Mouse (Mus musculus) testis, adult 2 months (tissue): ENCODE measurements around the gene Vdr. TPM values are rescaled to one million over a fixed set of nuclear protein-coding genes. Genes with fewer than 3 reads are reported as not detected.

Experiments
- H3K27ac ChIP-seq: fragments of 200-500 bp; 2 replicates; pipeline ENCODE4 v1.5.1; 2012; ENCODE audit warnings: low read depth, low read length; ENCODE audit not compliant: control insufficient read depth, insufficient read depth
- H3K27me3 ChIP-seq: fragments of 200-500 bp; 2 replicates; pipeline ENCODE4 v1.6.1; 2012; ENCODE audit warnings: mild to moderate bottlenecking, low read length, moderate library complexity; ENCODE audit not compliant: control insufficient read depth, insufficient read depth
- H3K36me3 ChIP-seq: fragments of 200-500 bp; 2 replicates; pipeline ENCODE4 v1.6.1; 2012; ENCODE audit warnings: mild to moderate bottlenecking, low read length; ENCODE audit not compliant: control insufficient read depth, insufficient read depth
- H3K4me1 ChIP-seq: fragments of 200-500 bp; 2 replicates; pipeline ENCODE4 v1.6.1; 2012; ENCODE audit warnings: low read length; ENCODE audit not compliant: control insufficient read depth, insufficient read depth
- H3K4me3 ChIP-seq: fragments of 200-500 bp; 2 replicates; pipeline ENCODE4 v1.5.1; 2012; ENCODE audit warnings: low read depth, mild to moderate bottlenecking, low read length, moderate library complexity, mixed read lengths; ENCODE audit not compliant: control insufficient read depth
- CTCF ChIP-seq: fragments of 200-500 bp; IDR thresholded peaks from 2 replicates; pipeline ENCODE4 v1.5.1; 2012; ENCODE audit warnings: low read depth, mild to moderate bottlenecking, inconsistent platforms, low read length, moderate library complexity; ENCODE audit not compliant: control insufficient read depth, insufficient read depth, insufficient replicate concordance
- POLR2A ChIP-seq: fragments of 200-500 bp; IDR thresholded peaks from 2 replicates; pipeline ENCODE4 v1.6.1; 2012; ENCODE audit warnings: low read depth, mild to moderate bottlenecking, inconsistent platforms, low read length, moderate library complexity; ENCODE audit not compliant: control insufficient read depth
- polyA plus RNA-seq: library from polyadenylated mRNA; depleted of rRNA; stranded (reverse); fragments of >200 nt; gene quantifications from 2 replicates; pipeline ENCODE4 v1.2.3, GENCODE M21; 2012

The Vdr gene
- polyA plus RNA-seq, 1 experiment: 5.7 TPM

DNA sequence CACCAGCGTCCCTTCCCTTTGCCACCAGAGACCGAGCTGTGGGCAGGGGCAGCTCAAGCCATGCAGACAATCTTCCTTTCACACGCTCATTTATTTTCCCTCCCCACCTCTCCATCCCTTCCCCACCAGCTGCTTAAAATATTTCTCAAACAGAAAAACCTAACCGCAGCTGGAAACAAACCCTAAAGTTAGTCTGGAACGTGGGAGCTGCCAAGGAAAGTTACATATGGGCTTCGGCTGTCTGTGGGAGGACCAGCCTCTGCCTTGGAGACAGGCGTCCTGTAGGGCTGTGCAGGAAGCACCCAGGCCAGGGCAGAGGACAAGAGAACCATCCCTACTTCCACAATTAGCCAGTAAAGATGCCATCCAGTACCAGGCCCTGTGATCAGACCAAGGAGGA is 39.8 kb upstream of the Vdr start:
- H3K27me3 ChIP-seq: no peaks in the 10 kb centered on the region
- no peak for TF ChIP-seq CTCF
- no peak for TF ChIP-seq POLR2A
- H3K36me3 ChIP-seq: no peaks in the 10 kb centered on the region
- no peak overlapping the region for H3K27ac ChIP-seq
- H3K4me1 ChIP-seq: peaks cover 2% of the 10 kb centered on the region
- H3K4me3 ChIP-seq: no peak overlapping the region

DNA sequence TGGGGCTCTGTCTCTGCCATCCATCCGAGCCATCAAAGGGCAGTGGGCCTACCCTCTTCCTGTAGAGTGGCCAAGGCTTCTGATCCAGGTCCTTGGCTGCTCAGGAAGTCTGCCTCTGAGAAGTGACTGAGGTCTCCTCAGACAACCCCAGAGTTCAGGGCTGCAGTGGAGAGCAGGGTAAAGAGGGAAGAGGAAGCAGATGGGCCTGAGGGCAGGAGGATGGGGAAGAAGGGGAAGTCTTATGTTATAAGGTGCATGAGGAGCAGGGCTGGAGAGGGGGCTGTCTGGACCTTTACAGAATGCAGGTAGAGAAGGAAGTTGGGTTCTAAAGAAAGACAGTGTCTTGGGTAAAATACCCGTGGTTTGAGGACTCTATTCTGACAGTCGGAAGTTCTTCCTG is 39.3 kb upstream of the Vdr start:
- Histone ChIP-seq H3K27ac (no peak overlapping the region), H3K4me1 (no peaks in the 10 kb centered on the region; the same call in 1 of the 2 replicates), H3K36me3 (no peaks in the 10 kb centered on the region), H3K27me3 (no peaks in the 10 kb centered on the region), H3K4me3 (no peak overlapping the region)
- TF ChIP-seq POLR2A: no peak
- no peak for TF ChIP-seq CTCF

DNA sequence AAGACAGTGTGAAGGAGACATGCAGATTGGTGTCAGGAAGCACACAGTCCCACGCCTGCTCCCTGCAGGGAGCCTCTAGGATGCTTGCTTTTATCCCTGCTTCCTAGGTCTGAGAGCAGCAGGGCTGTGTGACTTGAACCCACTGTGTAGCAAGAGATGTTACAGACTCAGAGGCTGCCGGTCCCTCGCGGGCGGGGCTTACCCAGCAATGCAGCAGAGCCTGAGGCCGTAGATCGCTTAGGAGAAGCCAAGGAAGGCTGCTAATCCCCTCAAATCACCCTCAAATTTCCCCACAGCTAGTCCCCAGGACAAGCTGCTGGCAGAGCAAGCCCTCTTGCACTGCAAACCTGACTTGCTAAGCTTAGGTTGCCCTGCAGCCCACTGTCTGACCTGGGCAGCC is 38.3 kb upstream of the Vdr start:
- Histone ChIP-seq H3K36me3 (no peaks in the 10 kb centered on the region), H3K27ac (no peak overlapping the region), H3K4me3 (no peak overlapping the region), H3K27me3 (no peaks in the 10 kb centered on the region), H3K4me1 (no peaks in the 10 kb centered on the region; the same call in 1 of the 2 replicates)
- TF ChIP-seq CTCF (no peak), POLR2A (no peak)

DNA sequence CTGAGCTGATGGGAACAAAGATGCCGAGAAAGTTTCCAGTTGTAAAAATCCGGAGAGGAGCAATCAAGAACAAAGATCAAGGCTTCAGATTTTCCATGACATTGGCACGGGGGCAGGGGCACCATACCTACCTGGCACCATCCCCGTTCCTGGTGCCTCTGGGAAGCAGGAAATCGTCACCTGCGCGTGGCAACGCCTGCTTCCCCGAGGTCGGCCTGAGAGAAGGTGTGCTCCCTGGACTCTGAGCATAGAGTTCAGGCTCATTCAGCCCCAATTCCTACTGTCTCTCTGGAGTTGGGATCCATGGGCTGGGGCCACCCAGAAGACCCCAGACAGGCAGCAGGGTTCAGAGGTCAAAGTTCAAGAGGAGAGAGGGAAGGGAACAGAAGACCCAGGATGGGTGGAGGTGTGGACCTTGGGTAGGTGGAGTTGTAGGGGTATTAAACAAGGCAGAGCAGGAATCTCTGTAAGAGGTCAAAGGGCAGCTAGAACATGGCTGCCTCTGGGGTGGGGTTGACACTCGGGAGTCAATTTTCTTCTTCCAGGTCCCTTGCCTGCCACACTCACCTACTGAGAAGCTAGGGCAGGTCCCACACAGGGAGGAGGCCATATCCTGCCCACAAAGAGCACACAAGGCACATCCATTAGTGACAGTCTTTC is 35.4 kb upstream of the Vdr start:
- TF ChIP-seq POLR2A: no peak
- no peak for TF ChIP-seq CTCF
- no peak overlapping the region for H3K4me3 ChIP-seq
- no peaks in the 10 kb centered on the region for H3K27me3 ChIP-seq
- no peaks in the 10 kb centered on the region for H3K36me3 ChIP-seq
- no peak overlapping the region for H3K27ac ChIP-seq
- no peaks in the 10 kb centered on the region for H3K4me1 ChIP-seq

DNA sequence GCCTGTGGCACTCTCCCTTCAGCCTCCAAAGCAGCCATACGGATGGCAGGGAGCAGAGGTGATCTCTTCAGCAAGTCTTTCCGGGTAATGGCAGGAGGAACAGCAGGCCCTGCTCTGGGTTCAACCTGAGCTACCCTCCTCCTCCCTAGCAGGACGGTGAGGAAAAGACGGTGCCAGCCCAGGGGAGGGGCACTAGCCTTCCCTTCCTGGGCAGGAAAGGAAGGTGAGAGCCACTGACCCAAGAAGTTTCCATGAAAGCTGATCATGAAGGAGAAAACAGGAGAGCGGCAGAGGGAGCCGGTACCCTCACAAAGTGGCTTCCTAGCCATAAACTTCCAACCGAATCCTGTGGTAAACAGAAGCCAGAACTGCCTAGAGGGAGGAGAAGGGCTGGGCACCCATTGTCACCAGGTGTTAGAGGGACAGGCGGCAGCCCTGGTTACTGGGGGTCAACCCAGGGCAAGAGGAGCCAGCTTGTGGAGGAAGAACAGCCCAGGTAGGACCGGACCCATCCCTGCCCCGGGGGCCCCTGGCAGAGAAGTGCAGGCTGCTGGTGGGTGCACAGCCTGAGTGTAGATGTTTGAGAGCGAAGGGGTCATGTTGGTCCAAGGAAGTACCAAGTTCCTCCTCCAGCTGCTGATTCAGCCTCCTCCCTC is 34.6 kb upstream of the Vdr start:
- Histone ChIP-seq H3K27ac (no peak overlapping the region), H3K4me1 (no peaks in the 10 kb centered on the region), H3K27me3 (no peaks in the 10 kb centered on the region), H3K36me3 (no peaks in the 10 kb centered on the region), H3K4me3 (no peak overlapping the region)
- TF ChIP-seq CTCF (no peak), POLR2A (no peak)

DNA sequence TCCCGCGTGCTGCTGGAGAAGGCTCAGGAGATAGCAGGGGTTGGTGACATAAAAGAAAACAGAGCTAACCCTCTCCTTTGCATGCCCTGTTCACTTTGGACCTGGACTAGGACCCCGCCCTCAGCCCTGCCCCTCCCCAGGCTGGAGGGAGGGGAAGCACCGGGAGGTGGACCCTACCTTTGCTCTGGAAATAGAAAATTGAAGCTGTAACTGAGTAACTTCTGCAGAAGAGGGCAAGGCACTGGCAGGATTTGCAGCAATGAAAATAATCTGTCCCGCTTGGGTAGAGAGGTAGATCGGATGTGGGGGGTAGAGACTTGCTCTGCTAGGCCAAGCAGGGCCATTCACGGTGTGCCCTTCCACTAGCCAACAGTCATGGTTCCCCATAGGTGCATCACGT is 32.9 kb upstream of the Vdr start:
- no peak for TF ChIP-seq POLR2A
- no peak for TF ChIP-seq CTCF
- Histone ChIP-seq H3K27me3 (no peaks in the 10 kb centered on the region), H3K4me3 (no peak overlapping the region), H3K4me1 (no peaks in the 10 kb centered on the region), H3K36me3 (no peaks in the 10 kb centered on the region), H3K27ac (no peak overlapping the region)

DNA sequence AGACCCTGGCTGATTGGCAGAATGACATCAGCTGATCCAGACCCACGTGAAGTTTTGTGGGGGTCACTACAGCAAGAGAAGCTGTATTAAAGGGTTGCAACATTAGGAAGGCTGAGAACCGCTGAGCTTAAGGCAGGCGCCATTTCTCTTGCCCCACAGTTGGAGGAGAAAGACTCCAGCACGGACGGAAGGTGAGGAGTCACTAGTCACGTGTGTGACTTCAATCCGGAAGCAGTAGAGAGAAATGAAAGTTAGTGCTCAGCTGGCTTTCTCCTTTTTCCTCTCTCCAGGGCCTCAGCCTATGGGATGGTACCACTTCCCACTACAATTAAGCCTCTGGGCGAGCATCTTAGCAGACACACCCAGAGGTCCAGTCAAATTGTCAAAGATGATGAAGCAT is 32.1 kb upstream of the Vdr start:
- TF ChIP-seq CTCF: no peak
- TF ChIP-seq POLR2A: no peak
- Histone ChIP-seq H3K4me1 (no peaks in the 10 kb centered on the region), H3K27ac (no peak overlapping the region), H3K36me3 (no peaks in the 10 kb centered on the region), H3K27me3 (no peaks in the 10 kb centered on the region), H3K4me3 (no peak overlapping the region)

DNA sequence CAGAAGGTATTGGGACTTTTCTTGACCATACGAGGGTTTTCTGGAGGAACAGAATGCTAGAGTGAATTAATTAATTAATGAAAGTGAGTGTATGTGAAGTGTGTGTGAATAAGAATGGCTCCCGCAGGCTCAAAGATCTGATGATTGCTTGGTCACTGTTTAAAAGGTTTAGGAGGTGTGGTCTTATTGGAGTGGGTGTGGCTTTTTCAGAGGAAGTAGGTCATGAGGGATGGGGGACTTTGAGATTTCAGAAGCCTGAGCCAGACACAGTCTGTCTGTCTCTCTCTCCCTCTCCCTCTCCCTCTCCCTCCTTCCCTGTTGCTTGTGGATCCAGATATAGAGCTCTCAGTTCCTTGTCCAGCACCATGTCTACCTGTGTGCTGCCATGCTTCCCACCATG is 30.9 kb upstream of the Vdr start:
- no peaks in the 10 kb centered on the region for H3K36me3 ChIP-seq
- H3K4me3 ChIP-seq: no peak overlapping the region
- no peak for TF ChIP-seq CTCF
- TF ChIP-seq POLR2A: no peak
- H3K27me3 ChIP-seq: no peaks in the 10 kb centered on the region
- H3K4me1 ChIP-seq: no peaks in the 10 kb centered on the region
- no peak overlapping the region for H3K27ac ChIP-seq
